Mouse (Mus musculus) lung, embryonic 16.5 days (tissue): ENCODE measurements around the gene Plagl2. TPM values are rescaled to one million over a fixed set of nuclear protein-coding genes. Genes with fewer than 3 reads are reported as not detected.

Experiments used
- ATAC-seq: fragments of 200-750 bp; cut with Nextera tagmentation; 2 replicates; pipeline ENCODE4 v1.8.0; 2017; ENCODE audit warnings: low read depth, mild to moderate bottlenecking, moderate library complexity
- H3K27ac ChIP-seq: fragments of 300-500 bp; sonication (generic); 2 replicates; pipeline ENCODE4 v1.5.1; 2014; ENCODE audit warnings: mild to moderate bottlenecking, control low read depth, low read length
- H3K27me3 ChIP-seq: fragments of 300-500 bp; sonication (generic); 2 replicates; pipeline ENCODE4 v1.6.1; 2014; ENCODE audit warnings: low read depth, low read length, mixed read lengths; ENCODE audit not compliant: control insufficient read depth, insufficient read depth
- H3K36me3 ChIP-seq: fragments of 300-500 bp; sonication (generic); 2 replicates; pipeline ENCODE4 v1.6.1; 2014; ENCODE audit warnings: low read length; ENCODE audit not compliant: control insufficient read depth, insufficient read depth
- H3K4me1 ChIP-seq: fragments of 300-500 bp; sonication (generic); replicated peaks from 2 replicates; pipeline ENCODE4 v1.6.1; 2014; ENCODE audit warnings: low read length, mixed read lengths; ENCODE audit not compliant: control insufficient read depth, insufficient read depth
- H3K4me2 ChIP-seq: fragments of 300-500 bp; sonication (generic); 2 replicates; pipeline ENCODE4 v1.6.1; 2014; ENCODE audit warnings: low read depth, low read length, control low read depth
- H3K4me3 ChIP-seq: fragments of 300-500 bp; sonication (generic); 2 replicates; pipeline ENCODE4 v1.5.1; 2014; ENCODE audit warnings: mild to moderate bottlenecking, low read length, control low read depth
- H3K9ac ChIP-seq: fragments of 300-500 bp; sonication (generic); 2 replicates; pipeline ENCODE4 v1.6.1; 2014; ENCODE audit warnings: low read length, control low read depth
- H3K9me3 ChIP-seq: fragments of 300-500 bp; sonication (generic); 2 replicates; pipeline ENCODE4 v1.6.1; 2016; ENCODE audit warnings: low read length; ENCODE audit not compliant: control insufficient read depth
- WGBS: fragments of 180-500 bp; shearing (Covaris S2); extraction: QIAGEN DNeasy Blood & Tissue Kit; methylation state at CpG from one replicate; pipeline ENCODE4 v1.1.7; 2014; 5-methylcytosine and 5-hydroxymethylcytosine counted together
- polyA plus RNA-seq: library from polyadenylated mRNA; unstranded; fragments of >200 nt; fragmentation: Nextera tagmentation; extraction: Ambion mirVana; gene quantifications from 2 replicates; pipeline ENCODE4 v1.2.1, GENCODE M21; 2015

The Plagl2 gene
- polyA plus RNA-seq, 1 experiment from 2014 or later = 17.1 TPM

DNA sequence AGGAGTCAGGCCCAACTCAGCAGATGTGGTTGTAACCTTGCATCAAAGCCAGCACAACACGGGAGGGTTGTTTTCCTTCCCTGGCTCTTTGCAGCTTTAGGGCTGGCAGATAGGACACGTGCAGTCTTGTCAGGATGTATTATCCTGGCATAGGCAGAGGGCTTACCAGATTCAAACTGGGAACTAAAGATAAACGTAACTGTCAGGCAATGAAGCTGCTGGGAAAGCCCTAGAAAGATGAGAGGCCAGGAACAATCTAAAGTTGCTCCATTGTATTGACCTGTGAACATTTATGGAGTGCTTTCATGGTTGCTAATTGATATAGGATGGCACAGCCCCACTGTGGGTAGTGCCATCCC, 15.7 kb downstream of the Plagl2 start:
- no peaks in the 10 kb centered on the region for H3K9me3 ChIP-seq
- 4% methylated on average over 3 of the region's 3 CpGs for WGBS
- H3K4me3 ChIP-seq = peak overlapping the region; percentile 61
- H3K27ac ChIP-seq = peak overlapping the region; percentile 47; the same call in 1 of the 2 replicates
- peak overlapping the region; percentile 79 for H3K9ac ChIP-seq
- H3K36me3 ChIP-seq = peaks cover 11% of the 10 kb centered on the region
- peaks cover 11% of the 10 kb centered on the region for H3K4me1 ChIP-seq
- ATAC-seq = no peak
- H3K4me2 ChIP-seq = peak overlapping the region; percentile 74
- H3K27me3 ChIP-seq = no peaks in the 10 kb centered on the region

- no peaks in the 10 kb centered on the region for H3K27me3 ChIP-seq
- H3K4me1 ChIP-seq = peaks cover 11% of the 10 kb centered on the region
- ATAC-seq = peak; percentile 76
- peaks cover 7% of the 10 kb centered on the region for H3K36me3 ChIP-seq
- peak within 1 kb of the TSS; percentile 47 for H3K27ac ChIP-seq
- H3K9ac ChIP-seq = peak within 1 kb of the TSS; percentile 79
- WGBS = under 1% methylated on average over 31 of the region's 31 CpGs
- no peaks in the 10 kb centered on the region for H3K9me3 ChIP-seq
- peak within 1 kb of the TSS; percentile 61 for H3K4me3 ChIP-seq
- H3K4me2 ChIP-seq = peak within 1 kb of the TSS; percentile 74
These were observed 16.2 kb downstream of the Plagl2 start, which contains the start of gene Tspyl3 for GRCm38 (mm10) chr2:153224946-153225594. Gene Tspyl3 (minus strand): TSS chr2:153225441.

- ATAC-seq = no peak
- Histone ChIP-seq H3K27me3 (no peaks in the 10 kb centered on the region), H3K4me2 (no peak overlapping the region), H3K9me3 (no peaks in the 10 kb centered on the region), H3K36me3 (no peaks in the 10 kb centered on the region), H3K4me3 (no peak overlapping the region), H3K4me1 (peaks cover 11% of the 10 kb centered on the region), H3K27ac (no peak overlapping the region), H3K9ac (no peak overlapping the region)
- 90% methylated on average over 2 of the region's 2 CpGs for WGBS
These were observed 18.7 kb downstream of the Plagl2 start for GRCm38 (mm10) chr2:153222566-153222965.

DNA sequence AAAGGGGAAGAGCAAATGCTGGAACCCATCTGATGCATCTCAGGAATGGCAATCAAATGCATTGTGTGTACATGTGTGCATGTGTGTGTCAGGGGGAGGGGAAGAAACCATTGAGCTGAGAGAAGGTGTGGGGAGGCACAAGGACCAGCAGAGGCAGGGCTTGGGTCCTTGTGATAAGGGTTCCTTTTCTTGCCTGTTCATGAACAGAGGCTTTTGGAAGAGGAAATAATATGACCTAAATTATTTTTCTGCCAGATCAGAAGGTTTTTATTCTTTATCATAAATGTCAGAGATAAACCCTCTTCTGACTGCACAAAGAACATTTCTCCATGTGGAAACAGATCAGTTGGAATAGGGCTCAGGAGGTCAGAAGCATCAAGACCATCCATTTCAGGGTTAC, 19.1 kb downstream of the Plagl2 start:
- Histone ChIP-seq H3K4me3 (no peak overlapping the region), H3K9ac (no peak overlapping the region), H3K36me3 (no peaks in the 10 kb centered on the region), H3K9me3 (no peaks in the 10 kb centered on the region), H3K27me3 (no peaks in the 10 kb centered on the region), H3K4me2 (no peak overlapping the region), H3K4me1 (peaks cover 11% of the 10 kb centered on the region), H3K27ac (no peak overlapping the region)
- no peak for ATAC-seq

DNA sequence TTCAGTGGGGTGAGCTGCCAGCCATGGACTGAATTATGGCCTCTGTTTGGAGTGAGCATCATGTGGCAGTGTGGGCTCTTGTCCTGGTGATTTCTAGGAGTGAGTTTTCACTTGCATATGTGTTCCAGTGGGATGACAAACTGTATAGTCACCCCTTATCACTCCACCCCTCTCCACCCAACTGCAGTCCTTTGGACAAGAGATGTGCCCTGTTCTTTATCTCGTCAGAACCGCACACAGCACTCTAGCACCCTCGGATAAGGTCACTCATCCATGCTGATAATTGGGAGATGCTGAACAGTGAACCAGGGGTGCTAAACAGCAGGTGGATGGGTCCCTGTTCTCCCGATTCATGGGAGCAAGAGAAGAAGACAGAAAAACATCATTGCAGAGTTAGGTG, 19.6 kb downstream of the Plagl2 start:
- Histone ChIP-seq H3K27me3 (no peaks in the 10 kb centered on the region), H3K9ac (no peak overlapping the region), H3K9me3 (no peaks in the 10 kb centered on the region), H3K4me1 (peaks cover 11% of the 10 kb centered on the region), H3K4me3 (no peak overlapping the region), H3K4me2 (no peak overlapping the region), H3K36me3 (no peaks in the 10 kb centered on the region), H3K27ac (no peak overlapping the region)
- WGBS = 70% methylated on average over 4 of the region's 4 CpGs
- no peak for ATAC-seq

- no peaks in the 10 kb centered on the region for H3K36me3 ChIP-seq
- H3K4me3 ChIP-seq = no peak overlapping the region
- no peak overlapping the region for H3K9ac ChIP-seq
- no peak for ATAC-seq
- H3K4me1 ChIP-seq = no peaks in the 10 kb centered on the region
- H3K4me2 ChIP-seq = no peak overlapping the region
- H3K9me3 ChIP-seq = no peaks in the 10 kb centered on the region
- 70% methylated on average over 3 of the region's 3 CpGs for WGBS
- H3K27me3 ChIP-seq = no peaks in the 10 kb centered on the region
- H3K27ac ChIP-seq = no peak overlapping the region
These were observed 22.7 kb downstream of the Plagl2 start for GRCm38 (mm10) chr2:153218516-153218915.

DNA sequence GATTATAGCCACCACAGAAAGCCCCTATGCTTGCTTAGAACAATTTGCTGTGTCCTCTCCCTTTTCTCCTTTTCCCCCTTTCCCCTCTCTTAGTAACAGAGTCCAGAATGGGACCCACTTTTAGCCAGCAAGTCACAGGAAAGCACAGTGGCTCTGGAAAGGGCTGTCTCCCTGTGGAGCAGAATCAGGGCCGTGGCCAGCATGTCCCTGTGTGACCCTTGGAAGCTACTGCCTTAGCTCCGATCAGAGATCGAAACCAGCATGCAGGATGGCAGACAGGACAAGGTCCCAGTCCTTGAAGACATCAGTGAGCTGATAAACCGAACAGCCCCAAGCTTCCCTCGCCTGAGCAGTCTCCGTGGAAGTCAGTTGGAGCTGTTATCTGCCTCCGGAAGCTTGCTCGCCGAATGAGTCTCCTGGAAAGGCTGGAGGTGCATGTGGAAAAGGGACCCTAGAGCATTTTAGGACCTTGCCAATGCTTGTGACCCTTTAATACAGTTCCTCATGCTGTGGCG, 23.3 kb downstream of the Plagl2 start:
- WGBS = 82% methylated on average over 10 of the region's 10 CpGs
- H3K36me3 ChIP-seq = no peaks in the 10 kb centered on the region
- H3K9ac ChIP-seq = no peak overlapping the region
- H3K4me1 ChIP-seq = no peaks in the 10 kb centered on the region
- H3K9me3 ChIP-seq = no peaks in the 10 kb centered on the region
- H3K27me3 ChIP-seq = no peaks in the 10 kb centered on the region
- no peak overlapping the region for H3K4me2 ChIP-seq
- no peak for ATAC-seq
- no peak overlapping the region for H3K4me3 ChIP-seq
- H3K27ac ChIP-seq = no peak overlapping the region

DNA sequence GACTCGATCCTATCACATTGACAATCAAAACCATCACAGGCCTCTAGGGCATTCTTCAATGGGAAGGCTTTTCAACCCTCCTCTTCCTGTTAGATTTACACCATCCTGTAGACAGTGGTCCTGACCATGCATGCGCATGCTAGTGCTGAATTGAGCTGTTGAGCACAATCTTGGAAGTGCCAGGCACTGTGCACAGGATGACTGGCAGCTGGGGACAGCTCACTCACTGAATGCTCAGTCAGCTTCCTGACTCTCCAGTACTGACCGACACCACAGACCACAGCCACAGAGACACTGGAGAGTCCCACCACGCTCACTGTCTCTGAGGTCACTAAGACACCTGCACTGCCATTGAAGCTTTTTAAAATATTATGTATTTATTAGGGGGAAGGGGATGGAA, 25.8 kb downstream of the Plagl2 start:
- no peaks in the 10 kb centered on the region for H3K4me1 ChIP-seq
- H3K4me2 ChIP-seq = no peak overlapping the region
- no peak overlapping the region for H3K4me3 ChIP-seq
- H3K27ac ChIP-seq = no peak overlapping the region
- WGBS = 67% methylated on average over 4 of the region's 4 CpGs
- H3K36me3 ChIP-seq = no peaks in the 10 kb centered on the region; the same call in 1 of the 2 replicates
- H3K27me3 ChIP-seq = no peaks in the 10 kb centered on the region
- H3K9me3 ChIP-seq = no peaks in the 10 kb centered on the region
- ATAC-seq = no peak
- H3K9ac ChIP-seq = no peak overlapping the region

DNA sequence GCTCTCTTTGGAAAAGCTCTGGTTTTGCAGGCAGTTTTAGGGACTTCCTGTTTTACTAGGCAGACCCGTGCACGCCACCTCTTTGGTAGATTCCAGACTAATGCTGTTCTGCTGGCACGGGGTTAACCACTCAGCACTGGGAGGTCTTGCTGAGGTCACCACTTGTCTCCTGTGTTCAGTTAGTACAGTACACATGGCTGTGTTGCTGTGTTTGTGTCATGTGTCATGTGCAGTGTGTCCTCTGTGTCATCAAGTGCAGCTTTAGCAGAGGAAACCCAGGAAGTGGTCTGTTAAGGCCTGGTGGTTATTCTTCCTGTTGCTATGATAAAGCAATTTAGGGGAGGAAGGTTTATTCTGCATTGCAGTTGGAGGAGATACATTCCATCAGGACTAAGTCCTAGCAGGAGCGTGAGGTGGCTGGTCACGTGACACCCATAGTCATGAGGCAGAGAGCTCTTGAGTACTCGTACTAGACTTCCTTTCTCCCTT, 26.4 kb downstream of the Plagl2 start:
- 37% methylated on average over 6 of the region's 6 CpGs for WGBS
- H3K9ac ChIP-seq = no peak overlapping the region
- peaks cover 2% of the 10 kb centered on the region; the same call in 1 of the 2 replicates for H3K36me3 ChIP-seq
- H3K4me3 ChIP-seq = no peak overlapping the region
- ATAC-seq = peak; percentile 60; the same call in 1 of the 2 replicates
- H3K4me2 ChIP-seq = no peak overlapping the region
- H3K4me1 ChIP-seq = no peaks in the 10 kb centered on the region
- H3K9me3 ChIP-seq = no peaks in the 10 kb centered on the region
- no peak overlapping the region for H3K27ac ChIP-seq
- no peaks in the 10 kb centered on the region for H3K27me3 ChIP-seq
